Mouse (Mus musculus): ENCODE measurements around the gene Ntrk3. TPM values are rescaled to one million over a fixed set of nuclear protein-coding genes. Genes with fewer than 3 reads are reported as not detected.

Gene Ntrk3
- polyA plus RNA-seq, 1 experiment from 2014 or later = 7.3 TPM

GRCm38 (mm10) chr7:78404481-78404880 lies 333.3 kb downstream of the Ntrk3 start:
- H3K9ac ChIP-seq (ENCODE audit: low read length) = no peak overlapping the region
- no peaks in the 10 kb centered on the region for H3K9me3 ChIP-seq (ENCODE audit: control insufficient read depth, low read length)
- no peaks in the 10 kb centered on the region for H3K36me3 ChIP-seq (ENCODE audit: control insufficient read depth, insufficient read depth, low read length)
- H3K27ac ChIP-seq (ENCODE audit: low read depth, low read length) = no peak overlapping the region
- no peaks in the 10 kb centered on the region for H3K4me1 ChIP-seq (replicated peaks; ENCODE audit: control insufficient read depth, insufficient read depth, low read length)
- ATAC-seq (replicated peaks; ENCODE audit: low FRiP score) = no peak
- WGBS = 91% methylated on average over 6 of the region's 6 CpGs
- no peak overlapping the region for H3K4me2 ChIP-seq (ENCODE audit: low read depth, low read length, severe bottlenecking)
- no peak for DNase-seq (ENCODE audit: low spot score)
- no peak overlapping the region for H3K4me3 ChIP-seq (ENCODE audit: low read depth, low read length)
- H3K27me3 ChIP-seq (ENCODE audit: control insufficient read depth, insufficient read depth, low read length) = no peaks in the 10 kb centered on the region

GRCm38 (mm10) chr7:78402495-78402894 lies 335.3 kb downstream of the Ntrk3 start:
- Histone ChIP-seq H3K4me3 (ENCODE audit: low read depth, low read length) (no peak overlapping the region), H3K36me3 (ENCODE audit: control insufficient read depth, insufficient read depth, low read length) (no peaks in the 10 kb centered on the region), H3K27ac (ENCODE audit: low read depth, low read length) (no peak overlapping the region), H3K27me3 (ENCODE audit: control insufficient read depth, insufficient read depth, low read length) (no peaks in the 10 kb centered on the region), H3K4me1 (replicated peaks; ENCODE audit: control insufficient read depth, insufficient read depth, low read length) (no peaks in the 10 kb centered on the region), H3K9me3 (ENCODE audit: control insufficient read depth, low read length) (no peaks in the 10 kb centered on the region), H3K9ac (ENCODE audit: low read length) (no peak overlapping the region), H3K4me2 (ENCODE audit: low read depth, low read length, severe bottlenecking) (no peak overlapping the region)
- DNase-seq (ENCODE audit: low spot score) (no peak), ATAC-seq (replicated peaks; ENCODE audit: low FRiP score) (no peak)
- WGBS = 79% methylated on average over 3 of the region's 3 CpGs

GRCm38 (mm10) chr7:78400219-78400618 lies 337.6 kb downstream of the Ntrk3 start:
- WGBS = 91% methylated on average over 4 of the region's 4 CpGs
- ATAC-seq (replicated peaks; ENCODE audit: low FRiP score) = no peak
- no peak for DNase-seq (ENCODE audit: low spot score)
- Histone ChIP-seq H3K9ac (ENCODE audit: low read length) (no peak overlapping the region), H3K9me3 (ENCODE audit: control insufficient read depth, low read length) (no peaks in the 10 kb centered on the region), H3K4me2 (ENCODE audit: low read depth, low read length, severe bottlenecking) (no peak overlapping the region), H3K27ac (ENCODE audit: low read depth, low read length) (no peak overlapping the region), H3K36me3 (ENCODE audit: control insufficient read depth, insufficient read depth, low read length) (no peaks in the 10 kb centered on the region), H3K4me1 (replicated peaks; ENCODE audit: control insufficient read depth, insufficient read depth, low read length) (no peaks in the 10 kb centered on the region), H3K27me3 (ENCODE audit: control insufficient read depth, insufficient read depth, low read length) (no peaks in the 10 kb centered on the region), H3K4me3 (ENCODE audit: low read depth, low read length) (no peak overlapping the region)

- no peaks in the 10 kb centered on the region for H3K27me3 ChIP-seq (ENCODE audit: control insufficient read depth, insufficient read depth, low read length)
- no peak overlapping the region for H3K9ac ChIP-seq (ENCODE audit: low read length)
- no peaks in the 10 kb centered on the region for H3K36me3 ChIP-seq (ENCODE audit: control insufficient read depth, insufficient read depth, low read length)
- H3K27ac ChIP-seq (ENCODE audit: low read depth, low read length) = no peak overlapping the region
- ATAC-seq (replicated peaks; ENCODE audit: low FRiP score) = no peak
- H3K9me3 ChIP-seq (ENCODE audit: control insufficient read depth, low read length) = no peaks in the 10 kb centered on the region
- H3K4me1 ChIP-seq (replicated peaks; ENCODE audit: control insufficient read depth, insufficient read depth, low read length) = no peaks in the 10 kb centered on the region
- no peak overlapping the region for H3K4me3 ChIP-seq (ENCODE audit: low read depth, low read length)
- H3K4me2 ChIP-seq (ENCODE audit: low read depth, low read length, severe bottlenecking) = no peak overlapping the region
- DNase-seq (ENCODE audit: low spot score) = no peak
These were observed 339.4 kb downstream of the Ntrk3 start for GRCm38 (mm10) chr7:78398377-78398776.

GRCm38 (mm10) chr7:78397215-78397614 lies 340.6 kb downstream of the Ntrk3 start:
- Histone ChIP-seq H3K27ac (ENCODE audit: low read depth, low read length) (no peak overlapping the region), H3K9ac (ENCODE audit: low read length) (no peak overlapping the region), H3K9me3 (ENCODE audit: control insufficient read depth, low read length) (no peaks in the 10 kb centered on the region), H3K36me3 (ENCODE audit: control insufficient read depth, insufficient read depth, low read length) (no peaks in the 10 kb centered on the region), H3K4me2 (ENCODE audit: low read depth, low read length, severe bottlenecking) (no peak overlapping the region), H3K27me3 (ENCODE audit: control insufficient read depth, insufficient read depth, low read length) (no peaks in the 10 kb centered on the region), H3K4me3 (ENCODE audit: low read depth, low read length) (no peak overlapping the region), H3K4me1 (replicated peaks; ENCODE audit: control insufficient read depth, insufficient read depth, low read length) (no peaks in the 10 kb centered on the region)
- ATAC-seq (replicated peaks; ENCODE audit: low FRiP score) = no peak
- no peak for DNase-seq (ENCODE audit: low spot score)
- 86% methylated on average over 4 of the region's 4 CpGs for WGBS

GRCm38 (mm10) chr7:78390019-78390418 lies 347.8 kb downstream of the Ntrk3 start:
- 96% methylated on average over 3 of the region's 3 CpGs for WGBS
- H3K4me3 ChIP-seq (ENCODE audit: low read depth, low read length) = no peak overlapping the region
- H3K9me3 ChIP-seq (ENCODE audit: control insufficient read depth, low read length) = no peaks in the 10 kb centered on the region
- H3K27me3 ChIP-seq (ENCODE audit: control insufficient read depth, insufficient read depth, low read length) = no peaks in the 10 kb centered on the region
- H3K9ac ChIP-seq (ENCODE audit: low read length) = no peak overlapping the region
- no peaks in the 10 kb centered on the region for H3K36me3 ChIP-seq (ENCODE audit: control insufficient read depth, insufficient read depth, low read length)
- no peak for DNase-seq (ENCODE audit: low spot score)
- H3K4me1 ChIP-seq (replicated peaks; ENCODE audit: control insufficient read depth, insufficient read depth, low read length) = no peaks in the 10 kb centered on the region
- no peak for ATAC-seq (replicated peaks; ENCODE audit: low FRiP score)
- no peak overlapping the region for H3K4me2 ChIP-seq (ENCODE audit: low read depth, low read length, severe bottlenecking)
- no peak overlapping the region for H3K27ac ChIP-seq (ENCODE audit: low read depth, low read length)

- H3K4me2 ChIP-seq (ENCODE audit: low read depth, low read length, severe bottlenecking) = no peak overlapping the region
- no peaks in the 10 kb centered on the region for H3K27me3 ChIP-seq (ENCODE audit: control insufficient read depth, insufficient read depth, low read length)
- H3K36me3 ChIP-seq (ENCODE audit: control insufficient read depth, insufficient read depth, low read length) = no peaks in the 10 kb centered on the region
- DNase-seq (ENCODE audit: low spot score) = no peak
- no peak overlapping the region for H3K9ac ChIP-seq (ENCODE audit: low read length)
- no peaks in the 10 kb centered on the region for H3K4me1 ChIP-seq (replicated peaks; ENCODE audit: control insufficient read depth, insufficient read depth, low read length)
- no peak overlapping the region for H3K4me3 ChIP-seq (ENCODE audit: low read depth, low read length)
- H3K27ac ChIP-seq (ENCODE audit: low read depth, low read length) = no peak overlapping the region
- no peaks in the 10 kb centered on the region for H3K9me3 ChIP-seq (ENCODE audit: control insufficient read depth, low read length)
- WGBS = 90% methylated on average over 5 of the region's 5 CpGs
- no peak for ATAC-seq (replicated peaks; ENCODE audit: low FRiP score)
These were observed 349.7 kb downstream of the Ntrk3 start for GRCm38 (mm10) chr7:78388101-78388500.

- Histone ChIP-seq H3K9me3 (ENCODE audit: control insufficient read depth, low read length) (no peaks in the 10 kb centered on the region), H3K4me3 (ENCODE audit: low read depth, low read length) (no peak overlapping the region), H3K36me3 (ENCODE audit: control insufficient read depth, insufficient read depth, low read length) (no peaks in the 10 kb centered on the region), H3K9ac (ENCODE audit: low read length) (no peak overlapping the region), H3K4me2 (ENCODE audit: low read depth, low read length, severe bottlenecking) (no peak overlapping the region), H3K27me3 (ENCODE audit: control insufficient read depth, insufficient read depth, low read length) (no peaks in the 10 kb centered on the region), H3K27ac (ENCODE audit: low read depth, low read length) (no peak overlapping the region), H3K4me1 (replicated peaks; ENCODE audit: control insufficient read depth, insufficient read depth, low read length) (no peaks in the 10 kb centered on the region)
- 91% methylated on average over 1 of the region's 1 CpGs for WGBS
- no peak for DNase-seq (ENCODE audit: low spot score)
- ATAC-seq (replicated peaks; ENCODE audit: low FRiP score) = no peak
These were observed 351.8 kb downstream of the Ntrk3 start for GRCm38 (mm10) chr7:78385971-78386370.

GRCm38 (mm10) chr7:78384111-78384510 lies 353.7 kb downstream of the Ntrk3 start:
- Histone ChIP-seq H3K36me3 (ENCODE audit: control insufficient read depth, insufficient read depth, low read length) (no peaks in the 10 kb centered on the region), H3K27ac (ENCODE audit: low read depth, low read length) (no peak overlapping the region), H3K9ac (ENCODE audit: low read length) (no peak overlapping the region), H3K4me3 (ENCODE audit: low read depth, low read length) (no peak overlapping the region), H3K4me2 (ENCODE audit: low read depth, low read length, severe bottlenecking) (no peak overlapping the region), H3K27me3 (ENCODE audit: control insufficient read depth, insufficient read depth, low read length) (no peaks in the 10 kb centered on the region), H3K9me3 (ENCODE audit: control insufficient read depth, low read length) (no peaks in the 10 kb centered on the region), H3K4me1 (replicated peaks; ENCODE audit: control insufficient read depth, insufficient read depth, low read length) (no peaks in the 10 kb centered on the region)
- DNase-seq (ENCODE audit: low spot score) (no peak), ATAC-seq (replicated peaks; ENCODE audit: low FRiP score) (no peak)
